Mouse (Mus musculus): ENCODE data around the gene Znrd1as.
A peak's percentile ranks its signal among the peaks of the same experiment; 100 is the strongest.

The Znrd1as gene

DNA sequence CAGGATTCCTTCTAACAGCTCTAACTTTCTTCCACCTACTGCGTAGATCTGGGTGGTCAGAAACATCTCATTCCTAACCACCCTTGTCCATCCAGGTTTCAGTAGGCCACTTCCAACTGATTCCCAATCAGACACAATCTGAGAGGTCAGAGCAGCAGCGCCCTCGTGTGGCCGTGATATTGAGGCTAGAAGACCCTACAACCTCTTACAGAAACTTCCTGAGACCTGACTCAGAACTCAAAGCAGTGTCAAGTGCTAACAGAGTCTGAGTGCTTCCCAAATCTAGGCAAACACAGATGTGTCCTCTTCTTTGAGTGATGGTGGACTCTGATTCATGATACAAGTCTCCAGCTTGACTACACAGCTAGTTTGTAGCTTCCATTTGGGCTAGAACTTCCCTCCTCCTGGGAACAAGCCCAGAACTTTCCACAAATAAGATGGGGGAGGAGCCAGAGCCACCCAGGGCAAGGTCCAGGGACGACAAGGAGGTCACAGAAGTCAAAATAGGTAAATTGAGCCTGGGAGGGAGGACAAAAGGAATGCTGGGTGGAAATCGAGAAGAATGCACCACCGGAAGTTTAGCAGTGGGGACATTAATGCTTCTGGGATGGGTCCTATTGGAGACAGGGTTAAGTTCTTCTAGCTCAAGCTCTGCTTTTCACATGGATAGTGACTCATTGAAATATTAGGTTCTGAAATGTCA lies 38.8 kb downstream of the Znrd1as start:
- peak; percentile 86 for DNase-seq (ENCODE audit: low spot score)

DNA sequence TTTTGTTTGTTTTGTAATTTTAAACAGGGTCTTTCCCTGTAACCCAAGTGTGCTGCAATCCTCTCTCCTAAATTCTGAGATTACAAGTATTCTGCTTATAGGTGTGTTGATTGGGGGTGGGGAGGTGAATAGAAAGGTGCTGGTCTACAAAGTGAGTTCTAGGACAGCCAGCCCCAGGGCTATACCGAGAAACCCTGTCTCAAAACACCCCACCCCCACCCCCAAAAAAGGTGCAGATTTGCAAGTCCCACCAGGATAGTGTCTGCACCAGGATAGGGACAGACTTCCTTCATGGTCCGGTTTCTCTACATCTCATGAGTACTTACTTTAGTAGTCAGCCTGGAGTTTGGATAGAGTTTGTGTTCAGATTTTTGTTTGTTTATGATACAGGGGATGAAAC lies 40.1 kb downstream of the Znrd1as start:
- no peak for DNase-seq (ENCODE audit: low spot score)

DNA sequence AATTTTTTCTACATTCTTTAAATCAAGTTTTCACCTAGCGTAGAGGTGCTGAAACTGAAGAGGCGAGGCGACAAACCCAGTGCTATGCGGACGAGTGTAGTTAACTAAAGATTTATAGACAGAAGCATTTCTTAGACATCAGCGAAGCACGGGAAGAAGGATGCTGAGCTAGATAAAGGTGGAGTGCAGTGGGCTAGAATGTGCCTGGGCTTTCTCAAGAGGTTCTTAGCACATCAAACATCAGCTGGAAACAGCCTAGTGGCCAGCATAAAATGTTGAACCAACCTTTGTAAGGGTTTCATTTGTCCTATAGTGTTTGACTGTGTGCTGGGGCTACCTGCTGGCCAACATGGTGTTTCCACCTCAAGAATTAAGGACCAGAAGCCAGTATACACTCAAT lies 42.5 kb downstream of the Znrd1as start, which contains the start of gene Zfp57:
Zfp57 (plus strand) TSS at position 301 of the 400 bp plus-strand sequence.
- DNase-seq (ENCODE audit: low spot score) = no peak

DNA sequence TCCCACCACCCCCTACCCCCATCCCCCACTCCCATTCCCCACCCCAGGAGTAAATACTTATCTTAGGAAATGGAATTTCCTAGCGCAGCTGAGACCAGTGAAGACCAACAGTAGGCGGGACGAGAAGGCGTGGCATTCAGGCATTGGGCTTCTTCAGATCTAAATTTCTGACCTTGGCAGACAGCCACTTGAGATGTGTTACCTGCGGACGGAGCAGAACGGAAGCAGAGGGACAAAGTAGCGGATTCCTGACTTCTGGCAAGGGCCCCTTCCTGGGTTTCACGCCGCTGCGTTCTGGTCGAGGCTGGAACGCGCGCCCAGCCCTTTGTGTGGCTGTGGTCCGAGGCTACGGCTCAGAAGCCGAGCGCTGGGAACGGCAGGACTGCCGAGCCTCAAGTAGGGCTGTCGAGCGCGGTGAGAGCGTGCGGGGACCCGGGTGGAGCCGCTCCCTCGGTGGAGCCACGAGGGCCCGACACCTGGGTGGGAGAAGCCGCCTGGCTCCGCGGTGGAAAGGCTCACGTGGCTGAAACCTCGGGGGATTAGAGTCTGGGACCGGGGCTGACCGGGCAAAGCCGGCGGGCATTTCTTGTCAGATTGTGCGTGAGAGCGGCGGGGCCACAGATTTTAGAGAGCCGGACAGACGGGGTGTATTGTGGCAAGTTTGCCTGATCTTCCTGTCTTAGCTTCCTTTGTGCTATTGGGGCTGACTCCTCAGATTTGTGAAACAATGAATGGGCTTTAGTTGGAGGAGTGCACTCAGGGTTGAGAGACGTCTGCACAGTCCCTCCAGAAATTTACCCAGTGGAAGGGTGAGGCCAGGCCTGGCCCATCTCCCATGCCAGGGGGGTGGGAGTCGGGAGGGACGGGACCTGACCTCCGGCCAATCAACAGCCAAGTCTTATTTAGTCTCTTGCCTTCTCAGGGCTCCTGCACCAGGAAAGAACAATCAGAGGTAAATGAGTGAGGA lies 44.3 kb downstream of the Znrd1as start:
- no peak for DNase-seq (ENCODE audit: low spot score)

- DNase-seq (ENCODE audit: low spot score) = no peak
These were observed 45.0 kb downstream of the Znrd1as start for GRCm38 (mm10) chr17:37003366-37003765.

DNA sequence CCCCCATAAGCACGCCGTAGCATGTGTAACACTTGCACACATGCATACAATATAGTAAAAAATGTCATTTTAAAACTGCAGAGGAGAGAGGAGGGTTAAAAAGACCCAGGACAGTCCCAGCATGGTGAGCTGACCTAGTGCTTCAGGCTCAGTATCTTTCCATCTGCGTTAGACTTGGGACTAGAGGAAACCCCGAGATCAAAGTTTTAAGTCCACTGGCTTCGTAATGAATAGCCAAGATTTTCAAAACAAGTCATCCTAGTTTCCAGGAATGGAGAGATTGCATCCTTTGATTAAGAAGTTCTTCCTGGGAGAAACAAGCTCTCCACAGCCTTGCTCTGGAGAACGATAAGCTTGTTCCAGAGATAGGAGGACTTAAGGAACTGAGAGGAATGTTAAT lies 49.8 kb downstream of the Znrd1as start:
- no peak for DNase-seq (ENCODE audit: low spot score)

- DNase-seq (ENCODE audit: low spot score) = no peak
These were observed 51.2 kb downstream of the Znrd1as start for GRCm38 (mm10) chr17:37009460-37010042.

- no peak for DNase-seq (ENCODE audit: low spot score)
These were observed 53.3 kb downstream of the Znrd1as start for GRCm38 (mm10) chr17:37011719-37012118.

GRCm38 (mm10) chr17:37012141-37012540 lies 53.7 kb downstream of the Znrd1as start:
- no peak for DNase-seq (ENCODE audit: low spot score)
